Mouse (Mus musculus) stomach, embryonic 16.5 days (tissue): ENCODE data around the gene Sh3d19. TPM values are rescaled to one million over a fixed set of nuclear protein-coding genes. Genes with fewer than 3 reads are reported as not detected.

Experiments
- ATAC-seq: fragments of 200-750 bp; cut with Nextera tagmentation; 2 replicates; pipeline ENCODE4 v1.8.0; 2017; ENCODE audit warnings: moderate number of reproducible peaks, moderate TSS enrichment; ENCODE audit not compliant: insufficient read depth, low FRiP score
- H3K27ac ChIP-seq: fragments of 300-500 bp; sonication (generic); 2 replicates; pipeline ENCODE4 v1.5.1; 2014; ENCODE audit warnings: low read length
- H3K27me3 ChIP-seq: fragments of 300-500 bp; sonication (generic); 2 replicates; pipeline ENCODE4 v1.6.1; 2014; ENCODE audit warnings: low read length, control low read depth, mixed read lengths; ENCODE audit not compliant: control insufficient read depth, insufficient read depth
- H3K36me3 ChIP-seq: fragments of 300-500 bp; sonication (generic); 2 replicates; pipeline ENCODE4 v1.6.1; 2014; ENCODE audit warnings: low read length; ENCODE audit not compliant: control insufficient read depth, insufficient read depth
- H3K4me1 ChIP-seq: fragments of 300-500 bp; sonication (generic); 2 replicates; pipeline ENCODE4 v1.6.1; 2014; ENCODE audit warnings: low read length, control low read depth, mixed read lengths; ENCODE audit not compliant: control insufficient read depth, insufficient read depth
- H3K4me2 ChIP-seq: fragments of 300-500 bp; sonication (generic); 2 replicates; pipeline ENCODE4 v1.6.1; 2014; ENCODE audit warnings: low read depth, low read length, mixed read lengths
- H3K4me3 ChIP-seq: fragments of 300-500 bp; sonication (generic); replicated peaks from 2 replicates; pipeline ENCODE4 v1.5.1; 2014; ENCODE audit warnings: mild to moderate bottlenecking, low read length
- H3K9ac ChIP-seq: fragments of 300-500 bp; sonication (generic); 2 replicates; pipeline ENCODE4 v1.6.1; 2014; ENCODE audit warnings: low read length
- H3K9me3 ChIP-seq: fragments of 300-500 bp; sonication (generic); replicated peaks from 2 replicates; pipeline ENCODE4 v1.6.1; 2016; ENCODE audit warnings: low read length, control low read depth; ENCODE audit not compliant: control insufficient read depth
- WGBS: fragments of 180-500 bp; shearing (Covaris S2); extraction: QIAGEN DNeasy Blood & Tissue Kit; methylation state at CpG from one replicate; pipeline ENCODE4 v1.1.7; 2014; 5-methylcytosine and 5-hydroxymethylcytosine counted together
- polyA plus RNA-seq: library from polyadenylated mRNA; unstranded; fragments of >200 nt; fragmentation: Nextera tagmentation; extraction: Ambion mirVana; gene quantifications from 2 replicates; pipeline ENCODE4 v1.2.1, GENCODE M21; 2015

Sh3d19 gene
- polyA plus RNA-seq, 1 experiment from 2014 or later = 33.3 TPM

GRCm38 (mm10) chr3:86011833-86012232 lies 40.9 kb downstream of the Sh3d19 start:
- Histone ChIP-seq H3K4me2 (no peak overlapping the region), H3K9ac (no peak overlapping the region), H3K27me3 (no peaks in the 10 kb centered on the region), H3K9me3 (no peaks in the 10 kb centered on the region), H3K36me3 (0 out of 2 replicates have a peak, but pooled peaks cover 3% of the 10 kb centered on the region), H3K4me3 (no peak overlapping the region), H3K4me1 (peaks cover 4% of the 10 kb centered on the region; the same call in 1 of the 2 replicates), H3K27ac (no peak overlapping the region)
- 39% methylated on average over 3 of the region's 3 CpGs for WGBS
- no peak for ATAC-seq

GRCm38 (mm10) chr3:86013837-86014236 lies 42.9 kb downstream of the Sh3d19 start:
- Histone ChIP-seq H3K27me3 (no peaks in the 10 kb centered on the region), H3K36me3 (no peaks in the 10 kb centered on the region), H3K9me3 (no peaks in the 10 kb centered on the region), H3K4me2 (no peak overlapping the region), H3K4me3 (no peak overlapping the region), H3K27ac (no peak overlapping the region), H3K4me1 (peaks cover 4% of the 10 kb centered on the region; the same call in 1 of the 2 replicates), H3K9ac (no peak overlapping the region)
- WGBS = 62% methylated on average over 10 of the region's 10 CpGs
- ATAC-seq = no peak

GRCm38 (mm10) chr3:86016965-86017364 lies 46.1 kb downstream of the Sh3d19 start:
- Histone ChIP-seq H3K27ac (no peak overlapping the region), H3K27me3 (no peaks in the 10 kb centered on the region), H3K4me2 (no peak overlapping the region), H3K4me3 (no peak overlapping the region), H3K9me3 (no peaks in the 10 kb centered on the region), H3K4me1 (no peaks in the 10 kb centered on the region), H3K36me3 (no peaks in the 10 kb centered on the region), H3K9ac (no peak overlapping the region)
- WGBS = 96% methylated on average over 1 of the region's 1 CpGs
- ATAC-seq = no peak

- H3K9ac ChIP-seq = no peak overlapping the region
- H3K4me1 ChIP-seq = no peaks in the 10 kb centered on the region
- H3K9me3 ChIP-seq = no peaks in the 10 kb centered on the region
- ATAC-seq = no peak
- no peak overlapping the region for H3K27ac ChIP-seq
- WGBS = 72% methylated on average over 8 of the region's 8 CpGs
- H3K27me3 ChIP-seq = no peaks in the 10 kb centered on the region
- H3K36me3 ChIP-seq = no peaks in the 10 kb centered on the region
- H3K4me2 ChIP-seq = no peak overlapping the region
- no peak overlapping the region for H3K4me3 ChIP-seq
These were observed 46.6 kb downstream of the Sh3d19 start for GRCm38 (mm10) chr3:86017484-86017883.

GRCm38 (mm10) chr3:86020921-86021650 lies 50.2 kb downstream of the Sh3d19 start:
- H3K27me3 ChIP-seq = no peaks in the 10 kb centered on the region
- H3K9me3 ChIP-seq = peaks cover 4% of the 10 kb centered on the region; the same call in 1 of the 2 replicates
- no peak overlapping the region for H3K4me3 ChIP-seq
- H3K4me2 ChIP-seq = no peak overlapping the region
- peaks cover 5% of the 10 kb centered on the region; the same call in 1 of the 2 replicates for H3K36me3 ChIP-seq
- H3K9ac ChIP-seq = no peak overlapping the region
- no peaks in the 10 kb centered on the region for H3K4me1 ChIP-seq
- no peak overlapping the region for H3K27ac ChIP-seq
- ATAC-seq = no peak
- 85% methylated on average over 16 of the region's 16 CpGs for WGBS

- 93% methylated on average over 4 of the region's 4 CpGs for WGBS
- H3K4me2 ChIP-seq = no peak overlapping the region
- H3K4me1 ChIP-seq = no peaks in the 10 kb centered on the region
- no peaks in the 10 kb centered on the region for H3K27me3 ChIP-seq
- ATAC-seq = no peak
- H3K4me3 ChIP-seq = no peak overlapping the region
- H3K36me3 ChIP-seq = peaks cover 5% of the 10 kb centered on the region; the same call in 1 of the 2 replicates
- no peak overlapping the region for H3K9ac ChIP-seq
- H3K27ac ChIP-seq = no peak overlapping the region
- H3K9me3 ChIP-seq = peaks cover 4% of the 10 kb centered on the region; the same call in 1 of the 2 replicates
These were observed 50.7 kb downstream of the Sh3d19 start for GRCm38 (mm10) chr3:86021651-86022050.

GRCm38 (mm10) chr3:86024065-86024795 lies 53.3 kb downstream of the Sh3d19 start:
- no peak for ATAC-seq
- no peaks in the 10 kb centered on the region for H3K4me1 ChIP-seq
- no peaks in the 10 kb centered on the region for H3K27me3 ChIP-seq
- H3K9me3 ChIP-seq = peaks cover 4% of the 10 kb centered on the region; the same call in 1 of the 2 replicates
- H3K9ac ChIP-seq = no peak overlapping the region
- H3K27ac ChIP-seq = no peak overlapping the region
- 88% methylated on average over 12 of the region's 12 CpGs for WGBS
- H3K36me3 ChIP-seq = peaks cover 5% of the 10 kb centered on the region; the same call in 1 of the 2 replicates
- no peak overlapping the region for H3K4me3 ChIP-seq
- H3K4me2 ChIP-seq = no peak overlapping the region

- H3K4me2 ChIP-seq = no peak overlapping the region
- 95% methylated on average over 20 of the region's 20 CpGs for WGBS
- no peak overlapping the region for H3K9ac ChIP-seq
- H3K36me3 ChIP-seq = peaks cover 5% of the 10 kb centered on the region; the same call in 1 of the 2 replicates
- H3K27me3 ChIP-seq = no peaks in the 10 kb centered on the region
- H3K27ac ChIP-seq = no peak overlapping the region
- no peak for ATAC-seq
- no peaks in the 10 kb centered on the region for H3K4me1 ChIP-seq
- no peak overlapping the region for H3K4me3 ChIP-seq
- H3K9me3 ChIP-seq = peaks cover 4% of the 10 kb centered on the region; the same call in 1 of the 2 replicates
These were observed 54.6 kb downstream of the Sh3d19 start for GRCm38 (mm10) chr3:86025341-86026137.
